In genomic region chr16:23972126-23972740, GRCm38 (mm10) we compare ENCODE assay signal across 15 mouse cellular contexts. TPM values are rescaled to one million over a fixed set of nuclear protein-coding genes. Genes with fewer than 3 reads are reported as not detected.
DNase-seq lines count a peak whose midpoint lies in the region; ATAC-seq and TF ChIP-seq lines count a peak whose summit lies in the region.
"Had no signal": no experiment of that assay in that cellular context is flagged by ENCODE, and none has a peak within 500 bp of the region (broad histone marks: within the 10 kb centered on the region; RNA-seq: fewer than 3 reads in every experiment).

No protein-coding gene starts in this region.

- H3K9me3 ChIP-seq in intestine, postnatal 0 days (ENCODE audit: control insufficient read depth) = no peaks in the 10 kb centered on the region
- H3K9me3 ChIP-seq in liver, embryonic 16.5 days (replicated peaks; ENCODE audit: control insufficient read depth, low read length) = no peaks in the 10 kb centered on the region

- H3K4me1 ChIP-seq in intestine, postnatal 0 days (replicated peaks; ENCODE audit: control insufficient read depth, insufficient read depth, low read length) = peaks cover 18% of the 10 kb centered on the region
- H3K4me1 ChIP-seq in liver, embryonic 16.5 days (ENCODE audit: control insufficient read depth, low read depth, low read length) = no peaks in the 10 kb centered on the region
- H3K4me1 ChIP-seq in lung, adult 2 months (ENCODE audit: control insufficient read depth, insufficient read depth, low read length) = peaks cover under 1% of the 10 kb centered on the region; the same call in 1 of the 2 replicates

- H3K4me2 ChIP-seq in intestine, postnatal 0 days (replicated peaks; ENCODE audit: low read depth) = peak overlapping the region; percentile 65
- H3K4me2 ChIP-seq in liver, embryonic 16.5 days (ENCODE audit: low read depth, low read length) = peak overlapping the region; percentile 11; the same call in 1 of the 2 replicates

- 48% methylated on average over 20 of the region's 20 CpGs for WGBS in intestine, postnatal 0 days
- 62% methylated on average over 20 of the region's 20 CpGs for WGBS in liver, embryonic 16.5 days (ENCODE audit: insufficient replicate concordance)
- 85% methylated on average over 20 of the region's 20 CpGs for WGBS in lung, adult 2 months

- ATAC-seq in intestine, postnatal 0 days = peak; percentile 81
- peak; percentile 59; the same call in 1 of the 2 replicates for ATAC-seq in liver, embryonic 16.5 days (ENCODE audit: low read depth)
- ATAC-seq: hindbrain, postnatal 0 days; Patski had no signal

- peak overlapping the region; percentile 36 for H3K4me3 ChIP-seq in intestine, postnatal 0 days (ENCODE audit: low read depth, low read length)
- no peak overlapping the region for H3K4me3 ChIP-seq in liver, embryonic 16.5 days (ENCODE audit: low read depth, low read length)
- no peak overlapping the region for H3K4me3 ChIP-seq in lung, adult 2 months (replicated peaks; ENCODE audit: extremely low read depth, low read depth, low read length)

- TF ChIP-seq CTCF in intestine, postnatal 0 days (IDR thresholded peaks at IDR 0.05; ENCODE audit: low read depth) = no peak
- TF ChIP-seq CTCF in lung, adult 2 months (IDR thresholded peaks at IDR 0.05; ENCODE audit: insufficient read depth, low read length) = no peak

- H3K36me3 ChIP-seq in intestine, postnatal 0 days (ENCODE audit: control insufficient read depth, insufficient read depth) = peaks cover 5% of the 10 kb centered on the region; the same call in 1 of the 2 replicates
- H3K36me3 ChIP-seq in liver, embryonic 16.5 days (ENCODE audit: control insufficient read depth, insufficient read depth) = peaks cover 3% of the 10 kb centered on the region

- TF ChIP-seq POLR2A in lung, adult 2 months (IDR thresholded peaks at IDR 0.05; ENCODE audit: borderline replicate concordance, extremely low read depth, low read depth, low read length) = no peak

- peak overlapping the region; percentile 89 for H3K27ac ChIP-seq in intestine, postnatal 0 days (ENCODE audit: low read depth, low read length)
- no peak overlapping the region for H3K27ac ChIP-seq in liver, embryonic 16.5 days (ENCODE audit: low read length)
- H3K27ac ChIP-seq: hindbrain, postnatal 0 days had no signal

- DNase-seq in cerebellum, adult 11-12 months = peak; percentile 33
- DNase-seq in cerebellum, postnatal 4 days (ENCODE audit: low spot score in 2 of 2) = no peak
- peak; percentile 44 for DNase-seq in kidney, postnatal 10 days
- DNase-seq in kidney, adult 9 months = no peak
- DNase-seq in ovary, postnatal 14 days (ENCODE audit: low spot score) = no peak
- DNase-seq in lung, adult 2 months = no peak
- DNase-seq: cerebellum, adult 8-10 months; heart, postnatal 10 days had no signal

- H3K27me3 ChIP-seq in intestine, postnatal 0 days (replicated peaks; ENCODE audit: control insufficient read depth, insufficient read depth, low read length) = no peaks in the 10 kb centered on the region
- no peaks in the 10 kb centered on the region for H3K27me3 ChIP-seq in liver, embryonic 16.5 days (ENCODE audit: control insufficient read depth, insufficient read depth, low read depth, low read length)
- H3K27me3 ChIP-seq: Patski had no signal

- H3K9ac ChIP-seq in intestine, postnatal 0 days (ENCODE audit: low read depth, low read length) = peak overlapping the region; percentile 45
- no peak overlapping the region for H3K9ac ChIP-seq in liver, embryonic 16.5 days (ENCODE audit: low read depth, low read length)

RNA-seq across cellular contexts. Expression of gene Gm37419, which starts 16.0 kb away (rescaled TPM):
- not detected in 2 replicates for polyA plus RNA-seq in intestine, postnatal 0 days (2015; fragmentation: Nextera tagmentation; extraction: Ambion mirVana)
- not detected in 2 replicates for polyA plus RNA-seq in liver, embryonic 16.5 days (2015; fragmentation: Nextera tagmentation; extraction: Ambion mirVana)
- polyA plus RNA-seq in lung, adult 2 months (2012; rRNA removed) = not detected in 2 replicates
- polyA plus RNA-seq: brain, embryonic 14.5 days; frontal cortex, adult 2 months; hindbrain, postnatal 0 days; lung, embryonic 16.5 days had no signal

RNA-seq across cellular contexts. Expression of gene Bcl6, which starts 16.4 kb away (rescaled TPM):
- 2.1 and 2.6 TPM in 2 replicates for polyA plus RNA-seq in intestine, postnatal 0 days (2015; fragmentation: Nextera tagmentation; extraction: Ambion mirVana)
- 0.28 TPM in 2 replicates for polyA plus RNA-seq in liver, embryonic 16.5 days (2015; fragmentation: Nextera tagmentation; extraction: Ambion mirVana)
- polyA plus RNA-seq in lung, adult 2 months (2012; rRNA removed) = 26.0 and 28.2 TPM in 2 replicates

RNA-seq across cellular contexts. Expression of gene Rtp2, which starts 40.0 kb away (rescaled TPM):
- not detected in 2 replicates for polyA plus RNA-seq in intestine, postnatal 0 days (2015; fragmentation: Nextera tagmentation; extraction: Ambion mirVana)
- polyA plus RNA-seq in liver, embryonic 16.5 days (2015; fragmentation: Nextera tagmentation; extraction: Ambion mirVana) = not detected in 2 replicates
- not detected in 2 replicates for polyA plus RNA-seq in lung, adult 2 months (2012; rRNA removed)
- polyA plus RNA-seq: lung, embryonic 16.5 days; Patski had no signal

Comparison
In these comparisons a context has a peak if more than half of its experiments do, and no peak if none do; other contexts are left out.
1. DNase-seq: peak in cerebellum, adult 11-12 months (single experiment) and kidney, postnatal 10 days (single experiment); none in cerebellum, postnatal 4 days (0 of 2), kidney, adult 9 months (single experiment), ovary, postnatal 14 days (single experiment) and lung, adult 2 months (single experiment).